Mouse (Mus musculus) T-helper 17 cell (primary cell): ENCODE data around the gene Setd1b.

Source experiments
- in situ Hi-C, 2 experiments: fragments of 300-600 bp; cut with MboI, MseI; formaldehyde crosslinking; loops; 1 replicate in 1 of 2; 2 replicates in 1 of 2; pipeline ENCODE4 v1.15.1; 2025; ENCODE audit warnings: high pct_unique_total_duplicates in 2 of 2

The Setd1b gene

GRCm38 (mm10) chr5:123151707-123152362, 9.8 kb downstream of the Setd1b start:
- in situ Hi-C loops, result loop anchor here in 1 of 2 experiments (5.0 kb wide), 1 partner anchor 35 kb away; no protein-coding TSS in a partner anchor

DNA sequence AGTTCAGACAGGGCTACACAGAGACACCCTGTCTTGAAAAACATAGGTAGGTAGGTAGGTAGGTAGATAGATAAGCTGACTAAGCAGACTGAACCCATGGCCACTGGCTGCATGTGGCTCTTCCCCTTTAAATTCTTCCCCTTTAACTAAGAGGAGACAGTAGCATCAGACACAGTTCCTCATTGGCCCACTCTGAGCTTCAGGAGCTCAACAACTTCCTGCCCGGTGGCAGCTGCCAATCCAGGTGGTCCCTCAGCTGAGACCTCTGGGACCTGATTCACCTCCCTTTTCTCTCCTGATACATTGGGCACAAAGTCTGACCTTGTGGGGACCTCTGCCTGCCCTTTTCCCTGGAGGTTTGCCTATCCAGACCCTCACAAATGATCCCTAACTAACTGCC, 10.9 kb downstream of the Setd1b start:
- in situ Hi-C loops, result loop anchor here in 1 of 2 experiments (5.0 kb wide), 1 partner anchor 36 kb away; no protein-coding TSS in a partner anchor

DNA sequence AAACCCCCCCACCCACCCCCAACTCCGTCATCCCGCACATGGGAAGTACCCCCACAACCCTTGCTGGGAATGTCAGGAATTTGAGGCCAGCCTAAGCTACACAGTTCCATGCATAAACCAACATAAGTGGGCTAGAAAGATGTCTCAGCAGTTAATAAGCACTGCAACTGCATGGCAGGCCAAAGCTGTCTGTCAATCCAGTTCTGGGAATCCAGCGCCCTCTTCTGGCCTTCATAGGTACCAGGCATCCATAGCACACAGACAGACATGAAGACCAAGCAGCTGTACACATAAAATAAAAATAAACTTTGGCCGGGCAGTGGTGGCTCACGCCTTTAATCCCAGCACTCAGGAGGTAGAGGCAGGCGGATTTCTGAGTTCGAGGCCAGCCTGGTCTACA, 13.4 kb downstream of the Setd1b start:
- in situ Hi-C loops, result no loop called here

- in situ Hi-C loops, result no loop called here
Observed at GRCm38 (mm10) chr5:123156763-123157162, 14.8 kb downstream of the Setd1b start.

DNA sequence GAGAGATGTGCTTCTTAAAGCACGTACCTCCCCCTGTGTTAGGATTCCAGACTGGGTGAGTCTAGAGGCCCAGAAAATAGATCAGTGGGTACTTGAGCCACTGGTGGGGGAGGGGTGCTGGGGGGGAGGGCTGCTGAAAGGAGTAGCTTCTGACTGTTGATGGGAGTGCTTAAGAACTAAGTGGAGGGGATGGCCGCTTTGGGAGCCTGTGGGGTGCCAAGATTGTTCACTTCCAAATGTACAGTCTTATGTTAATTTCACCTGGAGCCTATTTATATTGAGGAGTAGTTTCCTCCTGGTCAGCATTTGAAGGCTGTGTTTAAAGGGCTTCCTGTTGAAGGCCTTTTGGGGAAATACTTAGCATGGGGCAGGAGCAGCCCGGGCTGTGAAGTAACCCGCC, 16.0 kb downstream of the Setd1b start:
- in situ Hi-C loops, result no loop called here

GRCm38 (mm10) chr5:123159446-123159845, 17.5 kb downstream of the Setd1b start:
- in situ Hi-C loops, result no loop called here

GRCm38 (mm10) chr5:123159866-123160265, 17.9 kb downstream of the Setd1b start:
- in situ Hi-C loops, result no loop called here

DNA sequence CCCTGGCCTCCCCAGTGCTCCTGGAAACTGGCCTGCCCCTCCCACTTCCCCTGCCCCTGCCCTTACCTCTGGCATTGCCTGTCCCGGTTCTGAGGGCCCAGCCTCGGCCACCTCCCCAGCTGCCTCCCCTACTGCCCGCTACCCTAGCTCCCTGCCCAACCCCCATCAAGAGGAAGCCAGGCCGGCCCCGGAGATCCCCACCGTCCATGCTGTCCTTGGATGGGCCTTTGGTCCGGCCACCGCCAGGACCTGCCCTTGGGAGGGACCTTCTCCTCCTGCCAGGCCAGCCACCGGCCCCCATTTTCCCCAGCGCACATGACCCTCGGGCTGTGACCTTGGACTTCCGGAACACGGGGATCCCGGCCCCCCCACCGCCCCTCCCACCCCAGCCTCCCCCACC, 18.3 kb downstream of the Setd1b start:
- in situ Hi-C loops, result no loop called here

GRCm38 (mm10) chr5:123162942-123163341, 20.9 kb downstream of the Setd1b start:
- in situ Hi-C loops, result no loop called here

DNA sequence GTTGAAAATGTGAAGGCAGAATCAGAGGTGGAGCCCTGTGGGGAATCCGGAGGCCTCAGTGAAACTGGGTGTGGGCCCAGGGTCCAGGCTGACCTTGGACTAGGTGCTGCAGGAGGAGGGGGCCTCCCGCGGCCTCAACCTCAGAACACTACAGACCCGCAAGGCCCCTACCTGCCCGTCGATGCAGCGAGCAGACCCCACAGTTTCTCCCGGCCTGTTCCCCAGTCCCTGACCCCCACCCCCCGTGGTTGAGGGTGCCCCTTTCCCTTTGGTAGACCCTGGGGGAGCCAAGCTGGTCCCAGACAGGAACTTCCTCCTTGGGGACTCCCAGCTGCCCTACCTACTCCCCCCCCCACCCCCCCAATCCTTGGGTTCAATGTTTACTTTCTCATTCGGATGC, 24.4 kb downstream of the Setd1b start:
- in situ Hi-C loops, result no loop called here

DNA sequence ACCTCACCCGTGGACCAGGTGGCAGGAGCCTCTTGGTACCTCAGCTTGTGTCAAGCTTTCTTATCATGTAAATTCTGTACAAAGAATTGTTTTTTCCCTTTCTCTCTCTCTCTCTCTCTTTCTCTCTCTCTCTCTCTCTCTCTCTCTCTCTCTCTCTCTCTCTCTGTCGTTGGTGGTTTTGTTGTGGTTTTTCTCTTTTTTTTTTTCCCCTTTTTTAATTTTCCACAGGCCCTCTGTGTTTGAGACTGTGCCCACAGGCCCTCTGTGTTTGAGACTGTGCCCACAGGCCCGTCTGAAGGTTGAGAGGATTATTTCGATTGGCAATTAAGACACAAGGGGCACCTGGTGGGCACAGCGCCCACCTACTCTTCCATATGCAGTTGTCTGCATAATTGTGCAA, 25.6 kb downstream of the Setd1b start:
- in situ Hi-C loops, result no loop called here

DNA sequence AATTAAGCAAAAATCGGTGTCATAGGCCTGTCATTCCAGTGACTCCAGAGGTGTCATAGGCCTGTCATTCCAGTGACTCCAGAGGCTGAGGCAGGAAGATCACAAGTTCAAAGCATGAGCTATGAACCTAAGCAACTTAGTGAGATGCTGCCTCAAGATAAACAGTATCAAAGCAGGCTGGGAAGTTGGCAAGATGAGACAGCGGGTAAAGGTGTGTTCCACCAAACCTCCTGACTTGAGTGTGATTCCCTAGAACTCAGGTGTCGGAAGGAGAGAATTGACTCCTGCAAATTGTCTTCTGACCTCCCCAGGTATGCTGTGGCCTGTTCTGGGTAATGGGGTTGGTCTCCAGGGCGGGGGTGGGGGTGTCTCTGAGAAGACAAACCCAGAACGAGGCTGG, 27.3 kb downstream of the Setd1b start, which contains the start of gene Psmd9:
Psmd9 (plus strand) TSS at position 130 of the 400 bp plus-strand sequence.
- in situ Hi-C loops, result no loop called here

DNA sequence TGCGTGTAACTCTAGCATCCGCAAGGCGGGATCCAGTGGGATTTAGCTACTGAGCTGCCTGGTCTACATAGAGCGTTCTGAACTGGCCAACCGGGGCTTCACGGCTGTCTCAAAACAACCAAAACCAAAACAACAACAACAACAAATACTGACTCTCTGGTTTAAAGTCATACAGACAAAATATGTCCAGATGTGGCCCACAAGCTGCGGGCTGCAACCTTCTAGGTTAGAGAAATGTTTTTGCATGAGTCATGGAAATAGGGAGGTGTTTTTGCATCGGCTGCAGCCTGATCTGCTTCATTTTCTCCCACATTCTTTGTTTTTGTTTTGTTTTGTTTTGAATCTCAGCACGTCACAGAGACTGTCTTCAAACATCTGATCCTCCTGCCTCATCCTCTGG, 28.4 kb downstream of the Setd1b start:
- in situ Hi-C loops, result loop anchor here (5.0 kb wide), 2 partner anchors 58 to 108 kb away; no protein-coding TSS in a partner anchor

DNA sequence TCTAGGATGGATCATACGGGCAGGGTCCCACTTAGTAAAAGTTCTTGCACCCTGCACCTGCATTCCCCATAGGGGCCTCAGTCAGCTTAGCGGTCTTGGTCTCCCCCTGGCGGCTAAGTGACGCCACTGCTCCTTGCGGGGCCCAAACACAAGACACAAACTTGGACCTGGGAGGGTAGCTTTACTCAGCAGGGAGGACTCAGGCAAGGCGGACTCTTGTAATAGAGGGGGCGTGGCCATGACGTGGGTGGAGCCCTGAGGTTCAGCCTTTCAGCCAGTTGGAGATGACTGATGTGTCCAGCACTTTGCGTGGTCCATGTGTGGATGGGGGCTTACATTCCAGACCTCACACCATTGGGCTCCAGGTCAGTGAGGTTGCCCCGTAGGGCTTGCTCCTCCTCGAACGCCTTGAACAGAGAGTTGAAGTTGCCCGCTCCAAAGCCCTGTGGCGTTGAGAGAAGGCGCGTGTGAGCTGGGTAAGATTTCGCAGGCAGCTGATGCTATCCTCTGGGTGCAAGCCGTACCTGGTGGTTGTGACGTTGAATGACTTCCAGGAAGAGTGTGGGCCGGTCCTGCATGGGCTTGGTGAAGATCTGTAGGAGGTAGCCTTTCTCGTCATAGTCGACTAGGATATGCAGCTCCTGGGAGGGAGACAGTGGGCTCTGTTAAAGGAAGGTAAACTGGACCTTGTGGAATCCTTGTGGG, 29.8 kb downstream of the Setd1b start:
- in situ Hi-C loops, result loop anchor here (5.0 kb wide), 2 partner anchors 59 to 109 kb away; no protein-coding TSS in a partner anchor

- in situ Hi-C loops, result no loop called here
Observed at GRCm38 (mm10) chr5:123178792-123179191, 36.8 kb downstream of the Setd1b start.

DNA sequence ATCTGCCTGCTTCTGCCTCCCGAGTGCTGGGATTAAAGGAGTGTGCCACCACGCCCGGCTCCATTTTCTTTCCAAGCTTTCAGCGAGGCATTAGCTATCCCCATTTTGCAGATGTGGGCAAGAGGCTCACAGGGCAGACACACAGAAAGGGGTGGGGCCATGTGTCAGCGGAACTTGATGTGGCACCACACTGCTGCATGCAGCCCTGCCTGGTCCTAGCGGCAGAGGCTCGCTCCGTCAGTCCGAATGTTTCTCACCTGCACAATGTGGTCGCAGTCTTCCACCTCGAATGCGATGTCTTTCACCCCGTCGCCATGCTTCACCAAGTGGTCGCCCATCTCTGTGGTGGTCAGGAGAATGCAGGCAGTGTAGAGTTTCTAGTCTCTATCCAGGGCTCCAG, 38.4 kb downstream of the Setd1b start:
- in situ Hi-C loops, result loop anchor here in 1 of 2 experiments (5.0 to 10.0 kb wide), 2 partner anchors 98 to 656 kb away; no protein-coding TSS in a partner anchor

- in situ Hi-C loops, result loop anchor here in 1 of 2 experiments (5.0 to 10.0 kb wide), 2 partner anchors 99 to 657 kb away; no protein-coding TSS in a partner anchor
Observed at GRCm38 (mm10) chr5:123181536-123181935, 39.5 kb downstream of the Setd1b start.

GRCm38 (mm10) chr5:123182651-123183050, 40.7 kb downstream of the Setd1b start, which contains the start of gene Hpd:
Gene Hpd, minus strand, starts transcription at chr5:123182727.
- in situ Hi-C loops, result loop anchor here in 1 of 2 experiments (5.0 to 10.0 kb wide), 2 partner anchors 100 to 658 kb away; no protein-coding TSS in a partner anchor

DNA sequence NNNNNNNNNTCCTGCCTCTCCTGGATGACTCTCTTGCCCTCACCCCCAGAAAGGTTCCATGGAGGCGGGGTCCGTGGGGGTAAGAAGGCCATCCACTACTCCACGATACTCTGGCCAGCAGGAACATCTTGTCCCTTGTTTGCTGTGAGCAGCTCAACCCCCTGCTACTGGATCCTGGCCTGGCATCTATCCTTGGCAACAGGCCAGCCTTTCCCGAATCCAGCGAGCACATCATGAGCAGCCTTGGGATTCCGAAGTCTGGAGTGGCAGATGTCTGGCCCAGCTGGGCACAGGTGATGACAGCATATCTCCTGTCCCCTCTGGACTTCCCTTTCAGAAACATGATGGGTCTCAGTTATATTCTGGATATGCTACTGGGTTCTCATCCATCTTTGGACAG, 44.0 kb downstream of the Setd1b start:
- in situ Hi-C loops, result loop anchor here (5.0 to 10.0 kb wide), 2 partner anchors 86 to 661 kb away; no protein-coding TSS in a partner anchor

DNA sequence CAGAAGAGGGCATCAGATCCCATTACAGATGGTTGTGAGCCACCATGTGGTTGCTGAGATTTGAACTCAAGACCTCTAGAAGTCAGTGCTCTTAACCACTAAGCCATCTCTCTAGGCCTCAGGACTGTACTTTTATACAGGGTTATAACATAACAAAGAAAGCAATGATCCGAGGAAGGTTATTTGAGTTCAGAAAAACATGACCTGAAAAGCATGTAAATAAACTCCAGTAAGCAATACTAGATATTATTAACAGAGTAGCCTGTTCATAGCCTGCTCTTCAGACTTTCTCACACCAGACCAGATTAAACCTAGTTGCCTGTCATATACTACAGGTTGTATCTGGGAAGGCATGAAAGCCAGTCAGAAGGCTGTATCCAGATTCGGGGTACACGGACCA, 45.3 kb downstream of the Setd1b start:
- in situ Hi-C loops, result loop anchor here (5.0 to 10.0 kb wide), 2 partner anchors 85 to 663 kb away; no protein-coding TSS in a partner anchor

DNA sequence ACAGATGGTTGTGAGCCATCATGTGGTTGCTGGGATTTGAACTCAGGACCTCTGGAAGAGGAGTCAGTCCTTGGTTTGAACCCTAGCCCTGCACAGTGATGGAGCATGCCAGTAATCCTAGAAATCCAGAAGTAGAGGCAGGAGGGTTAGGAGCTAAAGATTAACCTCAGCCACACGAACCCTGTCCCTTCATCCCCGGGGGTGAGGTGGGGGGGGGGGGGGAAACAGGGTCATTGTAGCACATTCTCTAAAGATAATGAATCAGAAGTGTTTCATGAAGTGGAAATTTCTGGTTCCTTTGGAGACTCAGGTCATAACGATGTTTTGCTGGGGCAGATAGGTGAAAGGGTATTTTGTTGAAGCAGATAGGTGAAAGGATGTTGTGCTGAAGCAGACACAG, 48.9 kb downstream of the Setd1b start:
- in situ Hi-C loops, result no loop called here

DNA sequence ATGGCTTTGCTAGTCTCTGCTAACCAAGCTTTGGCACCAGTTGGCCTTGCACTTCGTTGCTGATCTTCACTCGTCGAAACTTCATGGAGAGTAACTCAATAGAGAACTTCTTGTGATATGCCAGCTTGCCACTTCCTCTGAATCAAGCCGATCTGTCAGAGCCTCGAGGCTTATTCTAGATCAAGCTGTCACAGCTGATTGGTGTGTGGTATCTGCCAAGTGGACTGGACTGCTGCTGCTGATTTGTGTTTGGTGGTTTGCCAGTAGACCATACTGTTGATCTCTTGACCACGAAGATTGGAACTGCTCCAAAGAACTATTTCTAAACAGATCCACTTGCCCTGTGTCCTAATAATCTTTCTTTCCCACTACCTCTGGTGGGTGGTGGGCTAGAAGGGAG, 49.4 kb downstream of the Setd1b start:
- in situ Hi-C loops, result no loop called here
